Mouse (Mus musculus) granulocyte monocyte progenitor cell, adult 5-6 weeks (primary cell): Measurements from ENCODE around the gene Sec11a. TPM values are rescaled to one million over a fixed set of nuclear protein-coding genes. Genes with fewer than 3 reads are reported as not detected.
A peak's percentile ranks its signal among the peaks of the same experiment; 100 is the strongest.

Experiments
- ATAC-seq: replicated peaks from 2 replicates; pipeline ENCODE4 v1.8.0; 2016; ENCODE audit warnings: mild to moderate bottlenecking, moderate TSS enrichment, inconsistent platforms; ENCODE audit not compliant: poor library complexity, severe bottlenecking
- total RNA-seq, 2 experiments: library from RNA; stranded (forward) in 1 of 2; stranded (reverse) in 1 of 2; fragments of 200-712, 200-1000 nt in 1 of 2; fragments of >200 nt in 1 of 2; fragmentation: Nextera tagmentation in 1 of 2; gene quantifications; 2 replicates each; pipeline ENCODE4 v1.2.3; 2014 to 2017

Sec11a gene
- total RNA-seq, 2 experiments from 2014 or later = 167 to 393 TPM

GRCm38 (mm10) chr7:80864151-80864550, 83.4 kb downstream of the Sec11a start:
- no peak for ATAC-seq

GRCm38 (mm10) chr7:80863520-80863919, 84.1 kb downstream of the Sec11a start:
- ATAC-seq = no peak

GRCm38 (mm10) chr7:80862475-80862874, 85.1 kb downstream of the Sec11a start:
- peak; percentile 50 for ATAC-seq

- ATAC-seq = peak; percentile 75
These were observed 86.8 kb downstream of the Sec11a start, which contains the start of gene Zscan2 for GRCm38 (mm10) chr7:80860729-80861274. Gene Zscan2, plus strand, starts transcription at chr7:80860920.

- peak; percentile 40 for ATAC-seq
These were observed 87.4 kb downstream of the Sec11a start for GRCm38 (mm10) chr7:80860227-80860626.

DNA sequence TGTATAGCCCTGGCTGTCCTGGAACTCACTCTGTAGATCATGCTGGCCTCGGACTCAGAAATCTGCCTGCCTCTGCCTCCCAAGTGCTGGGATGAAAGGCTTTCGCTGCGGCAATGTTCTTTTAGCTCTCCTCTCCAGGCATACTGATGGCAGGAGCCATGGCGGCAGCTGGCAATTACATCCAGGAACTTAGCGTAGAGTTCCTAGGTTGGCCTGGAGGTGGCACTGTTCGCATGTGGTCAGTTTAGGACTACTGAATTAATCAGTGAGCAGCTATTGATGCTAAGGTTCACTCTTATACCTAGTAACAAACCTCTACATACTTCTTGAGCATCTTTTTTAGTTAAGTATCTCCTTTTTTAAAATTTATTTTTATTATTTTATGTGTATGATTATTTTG, 90.4 kb downstream of the Sec11a start:
- ATAC-seq = peak; percentile 61

DNA sequence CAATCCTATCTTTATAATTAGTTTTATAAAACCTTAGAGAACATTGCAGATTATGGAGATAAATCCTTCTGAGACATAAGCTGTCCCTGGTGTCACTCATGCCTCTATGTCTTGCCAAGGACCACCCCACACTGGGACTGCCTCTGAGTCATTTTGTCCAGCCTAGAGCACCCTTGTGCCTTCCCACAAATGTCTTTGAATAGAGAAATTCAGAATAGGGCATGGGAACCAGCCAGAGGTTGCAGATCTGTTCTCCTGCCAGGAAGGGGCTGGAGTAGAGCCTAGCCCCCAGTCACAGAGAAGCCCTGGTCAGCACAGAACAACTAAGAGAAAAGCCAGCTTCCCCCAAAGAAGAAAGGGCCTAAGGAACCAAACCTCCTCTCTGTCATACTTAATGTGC, 92.3 kb downstream of the Sec11a start:
- no peak for ATAC-seq

Other genes with a start within 250 kb of the Sec11a start
- gene Iqgap1, start 121.8 kb downstream of the Sec11a start, total RNA-seq (2014; fragmentation: Nextera tagmentation) = 89.6 and 92.9 TPM in 2 replicates
- 85.5 and 95.4 TPM in 2 replicates for gene Iqgap1, start 121.8 kb downstream of the Sec11a start, total RNA-seq (2017)
- 5.5 and 6.4 TPM in 2 replicates for gene Zscan2, start 86.9 kb downstream of the Sec11a start, total RNA-seq (2014; fragmentation: Nextera tagmentation)
- 5.6 and 6.9 TPM in 2 replicates for gene Zscan2, start 86.9 kb downstream of the Sec11a start, total RNA-seq (2017)
- gene Wdr73, start 46.5 kb downstream of the Sec11a start, total RNA-seq (2014; fragmentation: Nextera tagmentation) = 23.6 and 33.8 TPM in 2 replicates
- gene Wdr73, start 46.5 kb downstream of the Sec11a start, total RNA-seq (2017) = 27.2 and 31.5 TPM in 2 replicates
- gene Nmb, start 42.7 kb downstream of the Sec11a start, total RNA-seq (2014; fragmentation: Nextera tagmentation) = 5.0 TPM in 1 of 2 replicates, not detected in the other
- gene Nmb, start 42.7 kb downstream of the Sec11a start, total RNA-seq (2017) = 1.4 TPM in 1 of 2 replicates, not detected in the other
- 26.4 and 37.5 TPM in 2 replicates for gene Zfp592, start 45.9 kb upstream of the Sec11a start, total RNA-seq (2014; fragmentation: Nextera tagmentation)
- gene Zfp592, start 45.9 kb upstream of the Sec11a start, total RNA-seq (2017) = 21.8 and 24.4 TPM in 2 replicates
- 0.19 and 2.2 TPM in 2 replicates for gene Alpk3, start 109.8 kb upstream of the Sec11a start, total RNA-seq (2014; fragmentation: Nextera tagmentation)
- gene Alpk3, start 109.8 kb upstream of the Sec11a start, total RNA-seq (2017) = 0.62 and 0.73 TPM in 2 replicates
- gene Slc28a1, start 167.0 kb upstream of the Sec11a start, total RNA-seq (2014; fragmentation: Nextera tagmentation) = not detected in 2 replicates
- not detected in 2 replicates for gene Slc28a1, start 167.0 kb upstream of the Sec11a start, total RNA-seq (2017)